Mouse (Mus musculus) hindbrain, embryonic 15.5 days (tissue): ENCODE results near the gene Clip4. TPM values are rescaled to one million over a fixed set of nuclear protein-coding genes. Genes with fewer than 3 reads are reported as not detected.

ENCODE experiments used
- ATAC-seq: fragments of 200-750 bp; cut with Nextera tagmentation; 2 replicates; pipeline ENCODE4 v1.8.0; 2017; ENCODE audit warnings: low read depth, moderate number of reproducible peaks, moderate TSS enrichment; ENCODE audit not compliant: low FRiP score
- H3K27ac ChIP-seq: fragments of 300-500 bp; sonication (generic); replicated peaks from 2 replicates; pipeline ENCODE4 v1.5.1; 2015; ENCODE audit warnings: mild to moderate bottlenecking, inconsistent platforms
- H3K27me3 ChIP-seq: fragments of 300-500 bp; sonication (generic); 2 replicates; pipeline ENCODE4 v1.6.1; 2015; ENCODE audit warnings: control low read depth, inconsistent platforms
- H3K36me3 ChIP-seq: fragments of 300-500 bp; sonication (generic); 2 replicates; pipeline ENCODE4 v1.6.1; 2015; ENCODE audit warnings: control low read depth, inconsistent platforms
- H3K4me1 ChIP-seq: fragments of 300-500 bp; sonication (generic); replicated peaks from 2 replicates; pipeline ENCODE4 v1.6.1; 2015; ENCODE audit warnings: control low read depth, inconsistent platforms
- H3K4me2 ChIP-seq: fragments of 300-500 bp; sonication (generic); 2 replicates; pipeline ENCODE4 v1.6.1; 2015; ENCODE audit warnings: moderate library complexity, mild to moderate bottlenecking, inconsistent platforms
- H3K4me3 ChIP-seq: fragments of 300-500 bp; sonication (generic); 2 replicates; pipeline ENCODE4 v1.5.1; 2015; ENCODE audit warnings: mild to moderate bottlenecking, inconsistent platforms
- H3K9ac ChIP-seq: fragments of 300-500 bp; sonication (generic); 2 replicates; pipeline ENCODE4 v1.6.1; 2015; ENCODE audit warnings: inconsistent platforms
- H3K9me3 ChIP-seq: fragments of 300-500 bp; sonication (generic); 2 replicates; pipeline ENCODE4 v1.6.1; 2016; ENCODE audit warnings: control low read depth, inconsistent platforms
- WGBS: fragments of 180-500 bp; shearing (Covaris S2); methylation state at CpG from one replicate; pipeline ENCODE4 v1.1.7; 2015; 5-methylcytosine and 5-hydroxymethylcytosine counted together
- polyA plus RNA-seq: library from polyadenylated mRNA; unstranded; fragments of >200 nt; fragmentation: Nextera tagmentation; extraction: Ambion mirVana; gene quantifications from 2 replicates; pipeline ENCODE4 v1.2.1, GENCODE M21; 2015

The Clip4 gene
- polyA plus RNA-seq, 1 experiment from 2014 or later = 14.4 TPM

GRCm38 (mm10) chr17:71875492-71875891 is 107.2 kb downstream of the Clip4 start:
- Histone ChIP-seq H3K27ac (no peak overlapping the region), H3K4me2 (no peak overlapping the region), H3K4me3 (no peak overlapping the region), H3K27me3 (no peaks in the 10 kb centered on the region), H3K36me3 (no peaks in the 10 kb centered on the region), H3K4me1 (no peaks in the 10 kb centered on the region), H3K9me3 (no peaks in the 10 kb centered on the region), H3K9ac (no peak overlapping the region)
- 75% methylated on average over 7 of the region's 7 CpGs for WGBS
- no peak for ATAC-seq

DNA sequence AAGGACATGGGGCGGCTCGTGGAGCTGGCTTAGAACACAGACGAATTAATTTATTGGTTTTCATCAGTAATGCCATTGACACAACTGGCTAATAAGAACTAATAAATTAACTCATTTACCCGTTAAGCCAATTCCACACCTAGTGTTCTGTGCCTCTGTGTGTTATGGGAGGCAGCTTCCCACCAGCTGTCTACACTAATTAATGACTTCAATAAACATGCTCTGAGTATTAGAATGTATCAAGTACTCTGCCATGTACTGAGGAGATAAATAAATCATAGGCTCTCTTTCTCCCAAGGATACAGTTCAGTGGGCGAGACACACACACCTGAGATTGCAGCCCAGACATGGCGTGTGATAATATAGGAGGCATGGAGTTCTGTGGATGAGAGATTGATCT is 113.1 kb downstream of the Clip4 start:
- ATAC-seq = 0 out of 2 replicates have a peak, but pooled peaks have one; percentile 34
- WGBS = 71% methylated on average over 6 of the region's 6 CpGs

DNA sequence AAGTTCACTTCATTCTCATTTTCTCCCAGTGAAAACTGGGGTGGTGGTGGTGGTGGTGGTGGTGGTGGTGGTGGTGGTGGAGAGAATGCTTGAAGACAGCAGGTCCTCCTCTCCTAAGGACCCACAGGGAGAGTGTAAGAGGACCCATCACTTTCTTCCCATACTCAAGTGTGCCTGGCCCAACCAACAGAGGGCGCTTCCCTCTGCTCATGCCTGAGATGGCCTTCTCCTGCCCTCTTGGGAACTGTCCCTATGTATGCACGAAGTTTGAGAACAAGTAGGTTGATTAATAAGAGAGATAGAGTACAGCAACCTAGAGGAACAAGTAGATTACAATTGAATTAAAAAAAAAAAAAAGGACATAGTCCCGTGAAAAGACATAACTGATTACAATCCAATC is 140.8 kb downstream of the Clip4 start:
- H3K9me3 ChIP-seq = no peaks in the 10 kb centered on the region
- H3K36me3 ChIP-seq = no peaks in the 10 kb centered on the region
- H3K4me1 ChIP-seq = no peaks in the 10 kb centered on the region
- H3K4me2 ChIP-seq = no peak overlapping the region
- no peaks in the 10 kb centered on the region for H3K27me3 ChIP-seq
- H3K9ac ChIP-seq = no peak overlapping the region
- H3K4me3 ChIP-seq = no peak overlapping the region
- no peak for ATAC-seq
- 48% methylated on average over 3 of the region's 3 CpGs for WGBS
- H3K27ac ChIP-seq = no peak overlapping the region

More for the DNA sequence above, 113.1 kb downstream of the Clip4 start:
- Histone ChIP-seq H3K36me3 (no peaks in the 10 kb centered on the region), H3K9me3 (no peaks in the 10 kb centered on the region), H3K4me1 (no peaks in the 10 kb centered on the region), H3K4me3 (no peak overlapping the region), H3K4me2 (no peak overlapping the region), H3K27ac (no peak overlapping the region), H3K9ac (no peak overlapping the region), H3K27me3 (no peaks in the 10 kb centered on the region)

DNA sequence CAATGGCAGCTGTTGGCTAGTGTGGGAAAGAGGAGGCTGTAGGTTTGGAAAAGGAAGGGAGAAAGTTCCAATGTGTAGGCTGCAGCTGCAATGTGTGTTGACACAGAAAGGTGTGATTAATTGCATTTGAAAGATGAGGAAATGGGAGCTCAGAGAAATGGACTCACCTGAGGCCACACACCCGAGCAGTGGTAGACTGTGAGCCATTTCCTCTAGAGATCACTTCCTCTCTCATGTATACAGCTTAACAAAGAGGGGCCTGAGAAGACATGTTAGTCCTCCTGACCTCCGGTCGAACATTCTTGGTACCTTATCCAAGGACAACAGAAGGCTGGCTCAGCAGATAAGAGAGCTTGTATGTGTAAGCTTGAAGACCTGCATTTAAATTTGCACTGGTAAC is 144.9 kb downstream of the Clip4 start:
- WGBS = 80% methylated on average over 3 of the region's 3 CpGs
- ATAC-seq = no peak
- Histone ChIP-seq H3K36me3 (no peaks in the 10 kb centered on the region), H3K9me3 (no peaks in the 10 kb centered on the region), H3K4me3 (no peak overlapping the region), H3K27me3 (no peaks in the 10 kb centered on the region), H3K4me1 (no peaks in the 10 kb centered on the region), H3K9ac (no peak overlapping the region), H3K27ac (no peak overlapping the region), H3K4me2 (no peak overlapping the region)

Other genes with a start within 250 kb of the Clip4 start
- gene Ndc80, start 241.6 kb upstream of the Clip4 start, polyA plus RNA-seq = 8.1 and 9.9 TPM in 2 replicates
- 1.2 and 1.5 TPM in 2 replicates for gene Spdya, start 216.4 kb upstream of the Clip4 start, polyA plus RNA-seq
- 43.2 and 45.4 TPM in 2 replicates for gene Wdr43, start 152.6 kb upstream of the Clip4 start, polyA plus RNA-seq
- gene Togaram2, start 95.2 kb upstream of the Clip4 start, polyA plus RNA-seq = 0.45 and 0.75 TPM in 2 replicates
- not detected in 2 replicates for gene Pcare, start 15.6 kb upstream of the Clip4 start, polyA plus RNA-seq